Mouse (Mus musculus): Measurements from ENCODE around the gene 4933428G20Rik. TPM values are rescaled to one million over a fixed set of nuclear protein-coding genes. Genes with fewer than 3 reads are reported as not detected.
A peak's percentile ranks its signal among the peaks of the same experiment; 100 is the strongest.

Gene 4933428G20Rik
- total RNA-seq, 2 experiments from 2014 or later = not detected

- ATAC-seq (replicated peaks; ENCODE audit: poor library complexity, severe bottlenecking) = no peak
Observed at GRCm38 (mm10) chr11:97509715-97510485, 9.8 kb upstream of the 4933428G20Rik start.

- ATAC-seq (replicated peaks; ENCODE audit: poor library complexity, severe bottlenecking) = 0 out of 2 replicates have a peak, but pooled peaks have one; percentile 36
Observed at GRCm38 (mm10) chr11:97509058-97509457, 8.9 kb upstream of the 4933428G20Rik start.

- no peak for ATAC-seq (replicated peaks; ENCODE audit: poor library complexity, severe bottlenecking)
Observed at GRCm38 (mm10) chr11:97508198-97508597, 8.1 kb upstream of the 4933428G20Rik start.

- no peak for ATAC-seq (replicated peaks; ENCODE audit: poor library complexity, severe bottlenecking)
Observed at GRCm38 (mm10) chr11:97506331-97506730, 6.2 kb upstream of the 4933428G20Rik start.

GRCm38 (mm10) chr11:97505784-97506183, 5.6 kb upstream of the 4933428G20Rik start:
- ATAC-seq (replicated peaks; ENCODE audit: poor library complexity, severe bottlenecking) = no peak

- no peak for ATAC-seq (replicated peaks; ENCODE audit: poor library complexity, severe bottlenecking)
Observed at GRCm38 (mm10) chr11:97502846-97503245, 2.7 kb upstream of the 4933428G20Rik start.

GRCm38 (mm10) chr11:97502383-97502782, 2.2 kb upstream of the 4933428G20Rik start:
- ATAC-seq (replicated peaks; ENCODE audit: poor library complexity, severe bottlenecking) = no peak

GRCm38 (mm10) chr11:97500720-97501448, 744 bp upstream of the 4933428G20Rik start:
- no peak for ATAC-seq (replicated peaks; ENCODE audit: poor library complexity, severe bottlenecking)

GRCm38 (mm10) chr11:97497543-97497942, 2.6 kb downstream of the 4933428G20Rik start:
- no peak for ATAC-seq (replicated peaks; ENCODE audit: poor library complexity, severe bottlenecking)

- ATAC-seq (replicated peaks; ENCODE audit: poor library complexity, severe bottlenecking) = no peak
Observed at GRCm38 (mm10) chr11:97492836-97493235, 7.3 kb downstream of the 4933428G20Rik start.

GRCm38 (mm10) chr11:97491640-97492039, 8.5 kb downstream of the 4933428G20Rik start:
- no peak for ATAC-seq (replicated peaks; ENCODE audit: poor library complexity, severe bottlenecking)

- ATAC-seq (replicated peaks; ENCODE audit: poor library complexity, severe bottlenecking) = peak; percentile 95
Observed at GRCm38 (mm10) chr11:97489589-97490324, 10.4 kb downstream of the 4933428G20Rik start.

- no peak for ATAC-seq (replicated peaks; ENCODE audit: poor library complexity, severe bottlenecking)
Observed at GRCm38 (mm10) chr11:97487656-97488055, 12.5 kb downstream of the 4933428G20Rik start.

- ATAC-seq (replicated peaks; ENCODE audit: poor library complexity, severe bottlenecking) = no peak
Observed at GRCm38 (mm10) chr11:97485661-97486060, 14.5 kb downstream of the 4933428G20Rik start.

GRCm38 (mm10) chr11:97479824-97480223, 20.3 kb downstream of the 4933428G20Rik start:
- no peak for ATAC-seq (replicated peaks; ENCODE audit: poor library complexity, severe bottlenecking)

GRCm38 (mm10) chr11:97479085-97479484, 21.1 kb downstream of the 4933428G20Rik start:
- no peak for ATAC-seq (replicated peaks; ENCODE audit: poor library complexity, severe bottlenecking)

- no peak for ATAC-seq (replicated peaks; ENCODE audit: poor library complexity, severe bottlenecking)
Observed at GRCm38 (mm10) chr11:97478345-97478744, 21.8 kb downstream of the 4933428G20Rik start.

GRCm38 (mm10) chr11:97477431-97477830, 22.7 kb downstream of the 4933428G20Rik start:
- no peak for ATAC-seq (replicated peaks; ENCODE audit: poor library complexity, severe bottlenecking)

- peak; percentile 55 for ATAC-seq (replicated peaks; ENCODE audit: poor library complexity, severe bottlenecking)
Observed at GRCm38 (mm10) chr11:97476334-97477095, 23.6 kb downstream of the 4933428G20Rik start.

- ATAC-seq (replicated peaks; ENCODE audit: poor library complexity, severe bottlenecking) = no peak
Observed at GRCm38 (mm10) chr11:97471276-97471675, 28.9 kb downstream of the 4933428G20Rik start.

All from granulocyte monocyte progenitor cell, adult 5-6 weeks (primary cell).